Mouse (Mus musculus) heart, embryonic 16.5 days (tissue): ENCODE results near the gene Polm. TPM values are rescaled to one million over a fixed set of nuclear protein-coding genes. Genes with fewer than 3 reads are reported as not detected.

Source experiments
- ATAC-seq: fragments of 200-750 bp; cut with Nextera tagmentation; replicated peaks from 2 replicates; pipeline ENCODE4 v1.8.0; 2017; ENCODE audit warnings: moderate number of reproducible peaks; ENCODE audit not compliant: insufficient read depth, low FRiP score; ENCODE audit errors: extremely low read depth
- H3K27ac ChIP-seq: fragments of 300-500 bp; sonication (generic); 2 replicates; pipeline ENCODE4 v1.5.1; 2014; ENCODE audit warnings: mild to moderate bottlenecking, low read length, control low read depth, moderate library complexity
- H3K27me3 ChIP-seq: fragments of 300-500 bp; sonication (generic); 2 replicates; pipeline ENCODE4 v1.6.1; 2014; ENCODE audit warnings: low read length, mixed read lengths; ENCODE audit not compliant: control insufficient read depth, insufficient read depth
- H3K36me3 ChIP-seq: fragments of 300-500 bp; sonication (generic); 2 replicates; pipeline ENCODE4 v1.6.1; 2014; ENCODE audit not compliant: control insufficient read depth, insufficient read depth
- H3K4me1 ChIP-seq: fragments of 300-500 bp; sonication (generic); 2 replicates; pipeline ENCODE4 v1.6.1; 2014; ENCODE audit warnings: low read length, mixed read lengths; ENCODE audit not compliant: control insufficient read depth, insufficient read depth
- H3K4me2 ChIP-seq: fragments of 300-500 bp; sonication (generic); 2 replicates; pipeline ENCODE4 v1.6.1; 2014; ENCODE audit warnings: low read depth, mild to moderate bottlenecking, control low read depth, low read length
- H3K4me3 ChIP-seq: fragments of 300-500 bp; sonication (generic); 2 replicates; pipeline ENCODE4 v1.5.1; 2014; ENCODE audit warnings: mild to moderate bottlenecking, control low read depth, low read length
- H3K9ac ChIP-seq: fragments of 300-500 bp; sonication (generic); 2 replicates; pipeline ENCODE4 v1.6.1; 2014; ENCODE audit warnings: low read length, control low read depth
- H3K9me3 ChIP-seq: fragments of 300-500 bp; sonication (generic); replicated peaks from 2 replicates; pipeline ENCODE4 v1.6.1; 2016; ENCODE audit warnings: low read length; ENCODE audit not compliant: control insufficient read depth
- WGBS: fragments of 180-500 bp; shearing (Covaris S2); extraction: QIAGEN DNeasy Blood & Tissue Kit; methylation state at CpG from one replicate; pipeline ENCODE4 v1.1.7; 2014; 5-methylcytosine and 5-hydroxymethylcytosine counted together
- polyA plus RNA-seq: library from polyadenylated mRNA; unstranded; fragments of >200 nt; fragmentation: Nextera tagmentation; extraction: Ambion mirVana; gene quantifications from 2 replicates; pipeline ENCODE4 v1.2.1, GENCODE M21; 2015

Gene Polm
- 6.2 and 6.4 TPM in 2 replicates for polyA plus RNA-seq

GRCm38 (mm10) chr11:5837251-5838246, at the start of gene Polm:
Gene Polm (minus strand): TSS chr11:5838016.
- Histone ChIP-seq H3K27me3 (no peaks in the 10 kb centered on the region), H3K4me1 (peaks cover 5% of the 10 kb centered on the region), H3K36me3 (peaks cover 7% of the 10 kb centered on the region; the same call in 1 of the 2 replicates), H3K9ac (peak within 1 kb of the TSS; percentile 76), H3K9me3 (peaks cover 2% of the 10 kb centered on the region; the same call in 1 of the 2 replicates), H3K27ac (peak within 1 kb of the TSS; percentile 77), H3K4me3 (peak within 1 kb of the TSS; percentile 61), H3K4me2 (peak within 1 kb of the TSS; percentile 71)
- WGBS, result under 1% methylated on average over 63 of the region's 63 CpGs
- ATAC-seq, result peak; percentile 92

DNA sequence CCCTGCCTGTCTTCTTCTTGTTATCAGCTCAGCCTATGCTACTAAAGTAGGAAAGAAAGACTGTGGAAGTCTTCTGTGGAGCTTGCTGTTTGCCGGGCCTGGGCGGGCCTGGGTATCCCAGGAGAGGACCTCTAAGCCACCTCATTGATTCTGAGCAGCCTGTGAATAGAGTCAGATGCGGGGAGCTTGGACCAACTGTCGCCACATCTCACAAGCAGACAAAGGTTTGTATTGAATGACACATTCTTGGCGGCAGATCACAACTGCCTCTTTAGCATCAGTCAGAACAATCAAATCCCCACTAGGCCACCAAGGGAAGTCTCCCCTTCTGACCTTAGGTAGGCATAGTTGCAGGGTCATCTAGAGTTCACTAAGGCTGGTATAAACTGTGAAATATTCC, 49.4 kb upstream of the Polm start:
- ATAC-seq, result no peak
- H3K36me3 ChIP-seq, result no peaks in the 10 kb centered on the region
- no peaks in the 10 kb centered on the region for H3K9me3 ChIP-seq
- WGBS, result 46% methylated on average over 5 of the region's 5 CpGs
- H3K27me3 ChIP-seq, result no peaks in the 10 kb centered on the region
- H3K4me2 ChIP-seq, result no peak overlapping the region
- H3K4me1 ChIP-seq, result peaks cover 53% of the 10 kb centered on the region
- no peak overlapping the region for H3K4me3 ChIP-seq
- H3K9ac ChIP-seq, result no peak overlapping the region; the same call in 1 of the 2 replicates
- peak overlapping the region; percentile 49; the same call in 1 of the 2 replicates for H3K27ac ChIP-seq

GRCm38 (mm10) chr11:5886187-5886586, 48.4 kb upstream of the Polm start:
- no peaks in the 10 kb centered on the region for H3K27me3 ChIP-seq
- H3K9me3 ChIP-seq, result no peaks in the 10 kb centered on the region
- H3K4me3 ChIP-seq, result no peak overlapping the region
- no peak overlapping the region for H3K27ac ChIP-seq
- H3K36me3 ChIP-seq, result no peaks in the 10 kb centered on the region
- H3K4me2 ChIP-seq, result no peak overlapping the region
- peaks cover 44% of the 10 kb centered on the region for H3K4me1 ChIP-seq
- H3K9ac ChIP-seq, result no peak overlapping the region
- ATAC-seq, result no peak
- 15% methylated on average over 9 of the region's 9 CpGs for WGBS

- Histone ChIP-seq H3K9me3 (no peaks in the 10 kb centered on the region; the same call in 1 of the 2 replicates), H3K36me3 (no peaks in the 10 kb centered on the region), H3K4me3 (no peak overlapping the region), H3K4me2 (no peak overlapping the region), H3K27ac (no peak overlapping the region), H3K27me3 (no peaks in the 10 kb centered on the region), H3K4me1 (peaks cover 19% of the 10 kb centered on the region), H3K9ac (no peak overlapping the region)
- no peak for ATAC-seq
- 52% methylated on average over 8 of the region's 8 CpGs for WGBS
These were observed 44.7 kb upstream of the Polm start for GRCm38 (mm10) chr11:5882518-5882917.

DNA sequence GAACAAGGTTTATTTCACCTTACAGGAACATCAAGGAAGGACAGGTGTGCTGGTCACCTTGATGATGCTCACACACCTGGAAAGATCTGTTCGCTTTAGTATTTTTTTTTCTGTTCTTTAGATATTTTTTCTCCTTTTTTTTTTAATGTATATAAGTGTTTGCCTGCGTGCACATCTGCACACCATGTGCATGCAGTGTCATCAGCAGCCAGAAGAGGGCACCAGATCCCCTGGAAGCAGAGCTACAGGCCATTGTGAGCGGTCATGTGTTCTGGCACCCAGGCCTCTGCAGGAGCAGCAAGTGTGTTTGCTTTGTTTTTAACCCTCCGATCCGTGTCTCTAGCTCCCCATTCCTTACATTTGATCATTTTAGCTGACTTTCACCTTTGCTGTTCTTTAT, 42.1 kb upstream of the Polm start:
- WGBS, result 59% methylated on average over 5 of the region's 5 CpGs
- Histone ChIP-seq H3K9me3 (no peaks in the 10 kb centered on the region; the same call in 1 of the 2 replicates), H3K27me3 (no peaks in the 10 kb centered on the region), H3K9ac (no peak overlapping the region), H3K4me2 (no peak overlapping the region), H3K4me1 (peaks cover 22% of the 10 kb centered on the region), H3K27ac (no peak overlapping the region), H3K4me3 (no peak overlapping the region), H3K36me3 (peaks cover 6% of the 10 kb centered on the region; the same call in 1 of the 2 replicates)
- no peak for ATAC-seq

DNA sequence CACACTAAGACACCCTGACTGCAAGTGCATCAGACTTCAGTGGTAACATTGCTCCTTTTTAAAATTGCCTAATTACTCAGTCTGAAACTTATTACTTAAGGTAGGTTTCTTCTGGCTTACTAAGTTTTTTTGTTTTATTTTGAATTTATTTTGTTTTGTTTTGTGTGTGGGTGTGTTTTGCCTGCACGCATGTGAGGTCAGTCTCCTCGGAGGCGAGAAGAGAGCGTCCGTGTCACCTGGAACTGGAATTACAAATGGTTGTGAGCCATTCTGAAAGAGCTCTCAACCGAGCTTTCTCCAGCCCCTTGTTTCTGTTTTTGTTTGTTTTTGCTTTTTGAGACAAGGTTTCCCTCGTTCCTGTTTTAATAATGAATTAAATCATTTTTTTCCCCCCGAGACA, 40.8 kb upstream of the Polm start:
- H3K9ac ChIP-seq, result peak overlapping the region; percentile 77
- ATAC-seq, result no peak

GRCm38 (mm10) chr11:5877921-5878526, 40.2 kb upstream of the Polm start, which contains the start of gene Pold2:
Gene Pold2 (minus strand): TSS chr11:5878292.
- Histone ChIP-seq H3K27ac (peak within 1 kb of the TSS; percentile 89), H3K9ac (peak within 1 kb of the TSS; percentile 82), H3K4me2 (peak within 1 kb of the TSS; percentile 79), H3K9me3 (no peaks in the 10 kb centered on the region; the same call in 1 of the 2 replicates), H3K27me3 (no peaks in the 10 kb centered on the region), H3K4me3 (peak within 1 kb of the TSS; percentile 85), H3K4me1 (peaks cover 22% of the 10 kb centered on the region), H3K36me3 (peaks cover 24% of the 10 kb centered on the region)
- WGBS, result under 1% methylated on average over 52 of the region's 52 CpGs
- ATAC-seq, result peak; percentile 99

More for the DNA sequence above, 40.8 kb upstream of the Polm start:
- peaks cover 22% of the 10 kb centered on the region for H3K4me1 ChIP-seq
- H3K36me3 ChIP-seq, result peaks cover 18% of the 10 kb centered on the region
- 41% methylated on average over 8 of the region's 8 CpGs for WGBS
- H3K27ac ChIP-seq, result peak overlapping the region; percentile 89
- peak overlapping the region; percentile 79 for H3K4me2 ChIP-seq
- H3K9me3 ChIP-seq, result no peaks in the 10 kb centered on the region; the same call in 1 of the 2 replicates
- no peaks in the 10 kb centered on the region for H3K27me3 ChIP-seq
- peak overlapping the region; percentile 85 for H3K4me3 ChIP-seq

- H3K27ac ChIP-seq, result no peak overlapping the region
- H3K36me3 ChIP-seq, result peaks cover 28% of the 10 kb centered on the region
- 2% methylated on average over 5 of the region's 5 CpGs for WGBS
- H3K9ac ChIP-seq, result peak overlapping the region; percentile 82
- H3K4me3 ChIP-seq, result peak overlapping the region; percentile 85
- no peaks in the 10 kb centered on the region; the same call in 1 of the 2 replicates for H3K9me3 ChIP-seq
- no peak for ATAC-seq
- H3K4me2 ChIP-seq, result peak overlapping the region; percentile 69
- no peaks in the 10 kb centered on the region for H3K27me3 ChIP-seq
- peaks cover 16% of the 10 kb centered on the region for H3K4me1 ChIP-seq
These were observed 39.6 kb upstream of the Polm start for GRCm38 (mm10) chr11:5877421-5877820.
